Mouse (Mus musculus): Measurements from ENCODE around the gene Gm42791. TPM values are rescaled to one million over a fixed set of nuclear protein-coding genes. Genes with fewer than 3 reads are reported as not detected.
A peak's percentile ranks its signal among the peaks of the same experiment; 100 is the strongest.

Gm42791 gene
- polyA plus RNA-seq, 1 experiment from 2014 or later, result 2.2 TPM

DNA sequence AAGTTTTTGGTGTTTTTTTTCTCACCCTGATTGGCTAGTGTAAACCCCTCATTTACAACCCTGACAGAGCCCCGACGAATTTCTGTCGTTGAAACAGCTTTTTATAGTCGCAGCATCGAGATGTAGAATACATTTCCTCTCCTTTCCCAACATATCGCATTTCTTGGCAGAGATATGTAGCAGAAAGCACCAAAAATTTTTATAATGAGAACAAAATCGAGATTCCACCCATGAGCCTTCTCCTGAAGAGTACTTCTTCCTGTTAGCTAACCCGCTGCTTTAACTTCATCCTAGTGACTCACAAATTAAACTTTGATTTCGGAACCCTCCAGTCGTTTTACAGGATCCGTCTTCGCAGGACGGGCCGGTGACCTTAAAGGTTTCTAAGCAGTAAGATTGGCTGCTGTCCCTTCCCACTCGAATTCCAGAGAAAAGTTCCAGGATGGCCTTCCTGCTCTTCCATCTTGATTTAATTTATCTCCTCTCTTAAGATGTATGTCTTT is 29.8 kb downstream of the Gm42791 start:
- no peaks in the 10 kb centered on the region for H3K9me3 ChIP-seq (replicated peaks; ENCODE audit: control insufficient read depth, low read length)
- peaks cover 18% of the 10 kb centered on the region for H3K4me1 ChIP-seq (ENCODE audit: control insufficient read depth, insufficient read depth, low read length)
- H3K4me3 ChIP-seq (replicated peaks; ENCODE audit: low read length), result no peak overlapping the region
- no peaks in the 10 kb centered on the region for H3K36me3 ChIP-seq (ENCODE audit: control insufficient read depth, insufficient read depth, low read length)
- H3K9ac ChIP-seq (ENCODE audit: low read length), result peak overlapping the region; percentile 14; the same call in 1 of the 2 replicates
- 49% methylated on average over 15 of the region's 15 CpGs for WGBS
- peak overlapping the region; percentile 77 for H3K27ac ChIP-seq (ENCODE audit: low read length)
- ATAC-seq (ENCODE audit: insufficient read depth, low FRiP score), result no peak
- no peak overlapping the region; the same call in 1 of the 2 replicates for H3K4me2 ChIP-seq (ENCODE audit: low read depth, low read length)
- H3K27me3 ChIP-seq (ENCODE audit: control insufficient read depth, insufficient read depth, low read length), result no peaks in the 10 kb centered on the region

DNA sequence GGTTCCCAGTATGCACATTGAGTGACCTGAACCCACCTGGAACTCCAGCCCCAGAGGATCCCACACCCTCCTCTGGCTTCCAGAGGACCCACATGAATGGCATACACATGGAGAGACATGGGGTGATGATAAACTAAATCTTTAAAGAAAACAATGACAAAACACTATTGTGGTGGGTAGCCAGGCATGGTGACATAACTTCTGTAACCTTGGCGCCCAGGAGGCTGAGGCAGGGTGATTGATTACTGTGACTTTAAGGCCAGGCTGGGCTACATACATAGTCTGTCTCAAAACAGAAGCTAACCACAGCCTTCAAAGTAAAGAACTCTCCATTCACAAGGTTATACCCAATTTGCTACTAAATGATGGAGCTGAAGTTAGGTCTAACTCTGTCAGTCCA is 30.7 kb downstream of the Gm42791 start:
- H3K36me3 ChIP-seq (ENCODE audit: control insufficient read depth, insufficient read depth, low read length), result no peaks in the 10 kb centered on the region
- no peak overlapping the region for H3K9ac ChIP-seq (ENCODE audit: low read length)
- 77% methylated on average over 1 of the region's 1 CpGs for WGBS
- peak overlapping the region; percentile 36; the same call in 1 of the 2 replicates for H3K27ac ChIP-seq (ENCODE audit: low read length)
- peaks cover 25% of the 10 kb centered on the region for H3K4me1 ChIP-seq (ENCODE audit: control insufficient read depth, insufficient read depth, low read length)
- H3K4me3 ChIP-seq (replicated peaks; ENCODE audit: low read length), result no peak overlapping the region
- H3K4me2 ChIP-seq (ENCODE audit: low read depth, low read length), result no peak overlapping the region
- no peak for ATAC-seq (ENCODE audit: insufficient read depth, low FRiP score)
- H3K9me3 ChIP-seq (replicated peaks; ENCODE audit: control insufficient read depth, low read length), result no peaks in the 10 kb centered on the region
- H3K27me3 ChIP-seq (ENCODE audit: control insufficient read depth, insufficient read depth, low read length), result no peaks in the 10 kb centered on the region

DNA sequence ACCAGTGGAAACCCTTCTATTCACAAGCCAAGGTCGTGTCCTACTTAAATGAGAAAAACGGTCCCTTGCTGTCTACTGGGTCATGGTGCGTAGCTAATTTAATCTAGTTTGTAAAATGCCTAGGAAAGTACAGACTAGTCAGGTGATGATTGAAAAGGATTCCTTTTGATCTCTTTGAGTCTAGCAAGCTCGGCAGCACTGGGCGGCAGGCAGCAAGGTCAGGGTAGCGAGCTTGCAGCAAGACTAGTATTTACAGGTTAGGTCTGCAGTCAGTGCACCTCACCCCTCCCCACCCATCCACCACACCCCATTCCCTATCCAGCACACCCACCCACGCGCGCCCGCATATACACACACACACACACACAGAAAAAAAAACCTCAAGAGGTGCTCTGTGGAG is 34.7 kb downstream of the Gm42791 start:
- H3K27ac ChIP-seq (ENCODE audit: low read length), result peak overlapping the region; percentile 34
- H3K27me3 ChIP-seq (ENCODE audit: control insufficient read depth, insufficient read depth, low read length), result no peaks in the 10 kb centered on the region
- H3K36me3 ChIP-seq (ENCODE audit: control insufficient read depth, insufficient read depth, low read length), result no peaks in the 10 kb centered on the region
- 65% methylated on average over 10 of the region's 10 CpGs for WGBS
- ATAC-seq (ENCODE audit: insufficient read depth, low FRiP score), result no peak
- peaks cover 23% of the 10 kb centered on the region for H3K4me1 ChIP-seq (ENCODE audit: control insufficient read depth, insufficient read depth, low read length)
- H3K4me3 ChIP-seq (replicated peaks; ENCODE audit: low read length), result no peak overlapping the region
- H3K4me2 ChIP-seq (ENCODE audit: low read depth, low read length), result peak overlapping the region; percentile 96
- H3K9ac ChIP-seq (ENCODE audit: low read length), result 0 out of 2 replicates have a peak overlapping the region, but pooled peaks have one; percentile 15
- H3K9me3 ChIP-seq (replicated peaks; ENCODE audit: control insufficient read depth, low read length), result no peaks in the 10 kb centered on the region

DNA sequence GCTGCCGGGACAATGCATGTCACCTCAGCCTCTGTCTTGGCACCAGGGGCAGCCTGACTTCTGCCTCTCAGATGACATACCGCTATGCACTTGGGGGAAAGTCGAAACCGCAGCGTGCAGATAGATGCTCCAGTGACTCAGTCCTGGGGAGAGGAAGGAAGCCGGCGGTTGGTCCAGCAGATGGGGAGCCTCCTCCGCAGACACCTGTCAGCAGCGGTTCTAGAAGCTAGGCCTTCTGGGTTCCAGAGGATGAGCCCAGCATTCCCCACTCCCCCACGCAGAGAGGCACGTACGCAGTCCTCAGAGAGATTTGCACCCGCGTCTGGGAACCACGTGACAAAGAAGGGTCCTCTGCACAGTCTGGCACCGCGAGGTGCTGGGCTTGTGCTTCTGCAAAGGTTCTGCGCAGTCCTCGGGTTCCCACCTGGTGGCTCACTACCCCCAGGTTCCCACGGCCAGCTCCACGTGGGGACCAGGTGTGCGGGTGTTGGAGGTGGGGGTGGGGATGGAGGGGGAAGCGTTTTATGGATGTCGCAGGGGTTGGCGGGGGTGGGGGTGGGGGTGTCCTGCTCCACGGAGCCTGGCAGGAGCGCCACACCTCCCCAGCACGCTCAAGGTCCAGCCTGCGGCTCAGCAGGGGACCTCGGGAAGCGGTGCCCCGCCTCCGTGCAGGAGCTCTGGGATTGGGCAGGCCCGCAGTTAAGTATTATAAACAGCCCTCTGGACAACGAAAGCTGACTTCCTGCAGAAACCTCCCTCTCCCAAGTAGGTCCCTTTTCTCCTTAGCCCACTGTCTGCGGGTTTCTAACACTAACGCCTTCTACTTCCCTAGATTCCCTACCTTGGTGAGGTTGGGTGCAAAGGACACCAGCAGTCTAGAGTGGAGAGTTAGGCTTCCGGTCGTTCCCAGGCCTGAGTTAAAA is 35.6 kb downstream of the Gm42791 start:
- Histone ChIP-seq H3K36me3 (ENCODE audit: control insufficient read depth, insufficient read depth, low read length) (no peaks in the 10 kb centered on the region), H3K4me1 (ENCODE audit: control insufficient read depth, insufficient read depth, low read length) (peaks cover 28% of the 10 kb centered on the region), H3K4me3 (replicated peaks; ENCODE audit: low read length) (peak overlapping the region; percentile 51), H3K27ac (ENCODE audit: low read length) (peak overlapping the region; percentile 34), H3K9ac (ENCODE audit: low read length) (peak overlapping the region; percentile 72), H3K4me2 (ENCODE audit: low read depth, low read length) (peak overlapping the region; percentile 96), H3K27me3 (ENCODE audit: control insufficient read depth, insufficient read depth, low read length) (no peaks in the 10 kb centered on the region), H3K9me3 (replicated peaks; ENCODE audit: control insufficient read depth, low read length) (no peaks in the 10 kb centered on the region)
- WGBS, result 3% methylated on average over 39 of the region's 39 CpGs
- peak; percentile 87 for ATAC-seq (ENCODE audit: insufficient read depth, low FRiP score)

DNA sequence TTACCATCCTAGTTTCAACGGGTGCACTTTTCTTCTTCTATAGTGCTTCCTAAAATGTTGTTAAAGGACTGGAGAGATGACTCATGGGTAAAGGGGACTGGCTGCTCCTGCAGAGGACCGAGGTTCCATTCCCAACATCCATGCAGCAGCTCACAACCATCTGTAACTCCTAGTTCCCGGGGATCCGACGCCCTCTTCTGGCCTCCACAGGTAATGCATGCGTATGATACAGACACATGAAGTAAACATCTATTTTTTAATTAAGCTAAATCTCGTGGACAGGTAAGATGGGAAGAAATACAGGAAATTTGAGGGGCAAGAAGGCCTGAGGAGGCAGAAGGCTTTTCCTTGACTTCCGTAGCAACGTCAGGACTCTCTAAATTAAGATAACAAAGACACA is 36.6 kb downstream of the Gm42791 start:
- Histone ChIP-seq H3K36me3 (ENCODE audit: control insufficient read depth, insufficient read depth, low read length) (no peaks in the 10 kb centered on the region), H3K4me2 (ENCODE audit: low read depth, low read length) (no peak overlapping the region), H3K4me1 (ENCODE audit: control insufficient read depth, insufficient read depth, low read length) (peaks cover 28% of the 10 kb centered on the region), H3K27me3 (ENCODE audit: control insufficient read depth, insufficient read depth, low read length) (no peaks in the 10 kb centered on the region), H3K27ac (ENCODE audit: low read length) (no peak overlapping the region), H3K9ac (ENCODE audit: low read length) (no peak overlapping the region), H3K9me3 (replicated peaks; ENCODE audit: control insufficient read depth, low read length) (no peaks in the 10 kb centered on the region), H3K4me3 (replicated peaks; ENCODE audit: low read length) (no peak overlapping the region)
- WGBS, result 42% methylated on average over 9 of the region's 9 CpGs
- ATAC-seq (ENCODE audit: insufficient read depth, low FRiP score), result no peak

DNA sequence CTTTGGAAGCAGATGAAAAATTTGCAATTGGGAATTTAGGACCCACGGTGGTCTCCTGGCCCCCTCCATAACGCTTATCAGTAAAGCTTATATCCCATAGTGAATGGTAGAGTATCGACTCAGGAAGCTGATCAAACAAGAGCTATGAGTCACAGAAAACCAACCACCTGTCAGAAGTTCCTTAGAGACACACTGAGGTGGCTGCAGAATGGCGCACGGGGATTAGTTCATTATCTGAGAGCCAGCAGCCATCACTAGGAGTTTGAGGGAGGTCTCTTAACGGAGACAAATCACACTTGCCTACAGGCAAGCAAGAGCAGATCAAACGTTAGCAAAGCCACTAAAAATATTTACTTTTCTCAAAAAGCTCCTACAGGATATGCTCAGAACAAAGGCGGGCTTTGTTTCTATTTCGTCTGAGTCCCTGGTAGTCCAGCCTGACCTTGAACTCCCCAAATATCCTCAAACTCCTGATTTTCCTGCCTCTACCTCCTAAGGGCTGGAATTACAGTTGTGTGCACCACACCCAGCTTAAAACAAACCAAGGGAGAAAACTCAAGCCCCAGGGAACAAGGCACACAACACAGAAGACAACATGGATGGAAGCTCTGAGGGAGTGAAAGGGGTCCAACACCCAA is 37.9 kb downstream of the Gm42791 start:
- WGBS, result 29% methylated on average over 9 of the region's 9 CpGs
- H3K9ac ChIP-seq (ENCODE audit: low read length), result 0 out of 2 replicates have a peak overlapping the region, but pooled peaks have one; percentile 14
- no peaks in the 10 kb centered on the region for H3K27me3 ChIP-seq (ENCODE audit: control insufficient read depth, insufficient read depth, low read length)
- H3K9me3 ChIP-seq (replicated peaks; ENCODE audit: control insufficient read depth, low read length), result no peaks in the 10 kb centered on the region
- H3K4me3 ChIP-seq (replicated peaks; ENCODE audit: low read length), result no peak overlapping the region
- H3K4me2 ChIP-seq (ENCODE audit: low read depth, low read length), result 0 out of 2 replicates have a peak overlapping the region, but pooled peaks have one; percentile 11
- no peaks in the 10 kb centered on the region for H3K36me3 ChIP-seq (ENCODE audit: control insufficient read depth, insufficient read depth, low read length)
- H3K4me1 ChIP-seq (ENCODE audit: control insufficient read depth, insufficient read depth, low read length), result peaks cover 28% of the 10 kb centered on the region
- peak overlapping the region; percentile 72 for H3K27ac ChIP-seq (ENCODE audit: low read length)
- peak; percentile 32 for ATAC-seq (ENCODE audit: insufficient read depth, low FRiP score)

DNA sequence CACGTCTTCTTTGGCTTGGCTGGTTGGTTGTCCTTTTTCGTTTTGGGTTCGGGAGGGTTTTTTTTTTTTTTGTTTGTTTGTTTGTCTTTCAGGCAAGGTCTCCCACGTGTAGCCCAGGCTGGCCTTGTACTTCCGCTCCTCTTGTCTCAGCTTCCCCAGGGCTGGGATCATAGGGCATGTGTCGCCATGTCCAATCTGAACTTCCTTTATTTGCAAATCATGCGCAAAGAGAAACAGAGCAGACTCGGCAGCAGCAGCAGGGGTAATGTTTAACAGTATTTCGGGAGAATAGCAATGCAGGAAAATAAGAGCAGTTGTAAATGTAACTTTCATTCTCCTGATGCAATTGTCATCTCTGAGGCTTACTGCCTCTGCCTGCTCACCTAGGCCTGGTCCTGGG is 38.9 kb downstream of the Gm42791 start:
- Histone ChIP-seq H3K4me1 (ENCODE audit: control insufficient read depth, insufficient read depth, low read length) (peaks cover 28% of the 10 kb centered on the region), H3K27me3 (ENCODE audit: control insufficient read depth, insufficient read depth, low read length) (no peaks in the 10 kb centered on the region), H3K4me2 (ENCODE audit: low read depth, low read length) (no peak overlapping the region), H3K9ac (ENCODE audit: low read length) (no peak overlapping the region), H3K4me3 (replicated peaks; ENCODE audit: low read length) (no peak overlapping the region), H3K36me3 (ENCODE audit: control insufficient read depth, insufficient read depth, low read length) (no peaks in the 10 kb centered on the region), H3K9me3 (replicated peaks; ENCODE audit: control insufficient read depth, low read length) (no peaks in the 10 kb centered on the region), H3K27ac (ENCODE audit: low read length) (peak overlapping the region; percentile 68)
- ATAC-seq (ENCODE audit: insufficient read depth, low FRiP score), result no peak
- 69% methylated on average over 9 of the region's 9 CpGs for WGBS

DNA sequence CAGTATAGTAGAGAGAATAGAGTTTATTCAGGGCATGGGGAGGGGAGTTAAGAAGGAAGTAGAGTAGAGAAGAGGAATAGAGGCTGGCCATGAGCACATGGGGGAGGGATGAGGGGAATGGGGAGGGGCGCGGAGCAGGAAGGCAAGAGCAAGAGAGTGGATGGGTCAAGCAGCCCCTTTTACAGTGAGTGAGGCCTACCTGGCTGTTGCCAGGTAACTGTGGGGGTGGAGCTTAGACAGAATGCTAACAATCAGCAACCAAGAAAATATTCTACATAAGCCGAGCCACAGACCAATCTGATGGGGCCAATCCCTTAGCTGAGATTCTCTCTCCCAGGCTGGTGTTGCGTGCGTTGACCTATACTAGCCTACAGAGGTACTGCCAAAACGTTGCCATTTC is 39.4 kb downstream of the Gm42791 start:
- Histone ChIP-seq H3K27ac (ENCODE audit: low read length) (no peak overlapping the region), H3K4me3 (replicated peaks; ENCODE audit: low read length) (no peak overlapping the region), H3K36me3 (ENCODE audit: control insufficient read depth, insufficient read depth, low read length) (no peaks in the 10 kb centered on the region), H3K9ac (ENCODE audit: low read length) (no peak overlapping the region), H3K4me2 (ENCODE audit: low read depth, low read length) (no peak overlapping the region), H3K27me3 (ENCODE audit: control insufficient read depth, insufficient read depth, low read length) (no peaks in the 10 kb centered on the region), H3K9me3 (replicated peaks; ENCODE audit: control insufficient read depth, low read length) (no peaks in the 10 kb centered on the region), H3K4me1 (ENCODE audit: control insufficient read depth, insufficient read depth, low read length) (peaks cover 28% of the 10 kb centered on the region)
- WGBS, result 85% methylated on average over 6 of the region's 6 CpGs
- no peak for ATAC-seq (ENCODE audit: insufficient read depth, low FRiP score)

Data from stomach, embryonic 16.5 days (tissue).